Mouse (Mus musculus) gastrocnemius, adult 8-10 months (tissue): Measurements from ENCODE around the gene Pigk. TPM values are rescaled to one million over a fixed set of nuclear protein-coding genes. Genes with fewer than 3 reads are reported as not detected.
A peak's percentile ranks its signal among the peaks of the same experiment; 100 is the strongest.

ENCODE experiments used
- DNase-seq, 2 experiments: peaks; one replicate each; pipeline ENCODE4 v3.0.0; 2022; ENCODE audit warnings: low spot score in 2 of 2
- total RNA-seq, 4 experiments: library from RNA; stranded (reverse); gene quantifications; 2 replicates each; pipeline ENCODE4 v1.2.4; 2022

The Pigk gene
- total RNA-seq, 4 experiments from 2014 or later = 16.3 to 18.2 (median 17.7) TPM

DNA sequence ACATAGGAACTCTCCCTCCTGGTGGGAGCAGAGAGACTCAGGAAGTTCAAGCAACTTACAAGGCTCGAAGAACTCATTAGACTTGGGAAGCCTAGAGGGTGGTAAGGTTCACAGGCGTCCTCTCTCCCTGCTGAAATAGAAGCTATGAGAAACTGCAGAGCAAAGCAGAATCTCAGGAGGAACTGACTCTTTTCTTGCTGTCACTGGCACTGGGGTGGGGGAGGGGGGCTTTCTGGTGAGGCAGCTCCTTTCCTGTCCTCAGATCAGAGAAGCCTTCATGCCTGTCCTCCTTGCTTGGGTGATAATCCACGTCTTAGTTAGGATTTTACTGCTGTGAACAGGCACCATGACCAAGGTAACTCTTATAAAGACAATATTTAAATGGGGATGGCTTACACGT is 218.2 kb downstream of the Pigk start:
- DNase-seq = no peak

DNA sequence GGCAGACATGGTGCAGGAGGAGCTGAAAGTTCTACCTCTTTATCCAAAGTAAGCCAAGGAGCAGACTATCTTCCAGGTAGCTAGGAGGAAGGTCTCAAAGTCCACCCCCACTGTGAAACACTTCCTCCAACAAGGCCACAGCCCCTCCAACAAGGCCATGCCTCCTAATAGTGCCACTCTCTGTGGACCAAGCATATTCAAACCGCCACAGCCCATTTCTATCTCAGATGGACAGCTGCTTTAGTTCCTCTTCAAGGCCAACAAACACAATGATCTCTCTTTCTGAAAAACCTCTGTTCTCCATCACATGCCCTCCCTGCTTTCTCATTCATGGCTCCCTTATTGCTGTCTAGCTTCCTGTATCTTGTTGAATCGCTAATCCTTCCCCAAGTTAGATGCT is 218.6 kb downstream of the Pigk start:
- DNase-seq = no peak

DNA sequence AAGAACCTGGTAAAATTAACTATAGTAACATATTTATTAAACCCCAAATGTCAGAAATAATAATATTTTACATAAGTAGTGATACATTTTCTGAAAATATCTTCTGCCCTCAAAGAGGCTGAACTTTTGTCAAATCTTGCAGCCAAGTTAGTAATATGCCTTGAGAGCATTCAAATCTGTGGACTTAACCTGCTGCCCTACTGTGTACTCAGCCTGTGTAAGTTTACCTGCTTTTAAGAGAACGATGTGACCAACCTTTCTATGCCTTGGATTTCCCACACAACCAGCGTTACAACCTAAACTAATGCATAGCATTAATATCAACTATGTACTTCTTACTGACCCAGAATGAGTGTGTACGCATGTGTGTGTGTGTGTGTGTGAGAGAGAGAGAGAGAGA is 219.8 kb downstream of the Pigk start:
- no peak for DNase-seq

GRCm38 (mm10) chr3:152936313-152936712 is 222.4 kb downstream of the Pigk start:
- DNase-seq = no peak

DNA sequence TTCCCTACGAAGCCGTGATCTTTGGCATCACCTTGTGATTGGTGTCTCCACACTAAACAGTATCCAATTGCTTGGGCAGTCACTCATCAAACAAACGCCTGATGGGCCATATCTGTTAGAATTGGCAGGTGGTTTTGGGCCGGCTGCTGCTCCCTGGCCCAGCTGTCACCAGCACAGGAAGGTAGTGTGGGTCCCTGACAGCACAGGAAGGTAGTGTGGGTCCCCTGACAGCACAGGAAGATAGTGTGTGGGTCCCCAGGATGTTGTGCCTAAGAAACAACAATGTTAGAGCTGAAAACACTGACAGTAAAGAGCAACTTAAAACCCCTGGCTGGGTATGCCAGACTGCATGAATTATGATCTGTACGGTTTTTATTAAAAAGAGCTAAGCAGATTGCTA is 227.8 kb downstream of the Pigk start:
- no peak for DNase-seq

- DNase-seq = no peak
These were observed 229.1 kb downstream of the Pigk start for GRCm38 (mm10) chr3:152942985-152943384.

- DNase-seq = no peak
These were observed 230.9 kb downstream of the Pigk start for GRCm38 (mm10) chr3:152944766-152945165.

- no peak for DNase-seq
These were observed 233.2 kb downstream of the Pigk start for GRCm38 (mm10) chr3:152947031-152947640.

DNA sequence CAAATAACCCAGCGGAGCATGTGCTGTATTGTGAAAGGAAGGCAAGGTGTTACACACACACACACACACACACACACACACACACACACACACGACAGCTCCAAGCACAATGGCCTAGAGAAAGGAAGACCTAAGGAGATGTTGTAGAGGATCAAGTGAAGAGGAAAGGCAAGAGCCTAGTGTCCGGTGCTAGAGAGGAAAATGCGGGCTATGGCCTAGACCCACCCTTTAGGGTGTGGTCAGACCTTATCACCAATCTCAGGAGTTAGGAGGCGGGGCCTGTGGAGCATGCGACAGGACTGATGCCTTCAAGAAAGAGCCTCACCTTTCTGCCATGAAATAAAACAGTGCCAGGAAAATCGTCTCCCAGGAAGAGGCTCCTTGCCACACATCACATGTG is 234.7 kb downstream of the Pigk start:
- DNase-seq = no peak

DNA sequence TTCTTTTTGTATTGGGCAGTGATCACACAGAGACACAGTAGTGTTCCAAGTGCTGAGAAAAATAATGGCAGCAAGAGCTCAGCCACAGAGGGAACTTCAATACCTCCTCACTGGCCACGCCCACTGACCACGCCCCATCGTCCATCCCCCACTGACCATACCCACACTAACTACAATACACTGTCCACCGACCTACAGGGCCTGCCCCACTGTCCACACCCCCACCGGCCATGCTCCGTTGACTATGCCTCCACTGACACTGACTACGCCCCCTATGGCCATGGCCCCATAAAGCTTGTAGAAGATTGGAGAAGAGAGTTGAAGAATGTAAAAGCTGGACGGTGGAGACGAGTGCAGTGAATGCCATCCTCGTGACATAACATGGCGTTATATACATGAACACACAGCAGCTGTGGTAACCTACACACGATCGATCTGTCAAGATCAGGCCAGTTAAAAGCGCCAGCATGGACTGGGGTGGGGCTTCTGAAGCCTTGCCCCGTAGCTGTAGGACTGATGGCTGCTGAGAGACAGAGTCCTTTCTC is 235.4 kb downstream of the Pigk start:
- no peak for DNase-seq

DNA sequence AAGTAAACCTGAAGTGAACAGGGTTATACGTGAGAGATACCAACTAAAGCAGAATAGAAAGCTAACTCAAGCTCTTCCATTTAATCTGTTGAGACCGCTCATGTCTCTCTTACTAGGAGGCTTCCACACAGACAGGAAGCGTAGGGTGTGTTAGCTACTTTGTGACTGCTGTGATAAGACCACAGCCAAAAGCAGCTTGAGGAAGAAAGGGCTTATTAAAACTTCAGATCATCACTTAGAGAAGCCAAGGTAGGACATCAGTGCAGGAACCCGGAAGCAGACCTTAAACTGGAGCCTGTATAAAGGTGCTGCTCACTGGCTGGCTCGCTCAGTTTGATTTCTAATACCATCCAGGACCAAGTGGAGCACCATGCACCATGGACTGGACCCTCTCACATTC is 236.4 kb downstream of the Pigk start:
- no peak for DNase-seq

- no peak for DNase-seq
These were observed 237.0 kb downstream of the Pigk start for GRCm38 (mm10) chr3:152950914-152951313.

GRCm38 (mm10) chr3:152951634-152952545 is 238.0 kb downstream of the Pigk start:
- no peak for DNase-seq

DNA sequence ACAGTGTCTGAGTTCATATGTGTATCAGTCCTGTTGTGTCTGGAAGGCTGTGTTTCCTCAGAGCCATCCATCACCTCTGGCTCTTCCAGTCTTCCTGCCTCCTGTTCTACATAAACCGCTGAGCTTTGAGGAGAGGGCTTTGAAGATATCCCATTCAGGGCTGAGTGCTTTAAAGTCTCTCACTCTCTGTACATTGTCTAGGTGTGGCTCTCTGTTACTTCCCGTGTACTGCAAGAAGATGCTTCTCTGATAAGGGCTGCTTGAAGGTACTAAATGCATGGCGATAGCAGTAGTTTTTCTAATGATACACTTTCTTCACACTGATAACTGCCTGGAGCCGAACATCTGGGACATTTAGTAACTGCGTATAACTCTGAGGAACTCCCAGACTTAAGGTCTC is 242.1 kb downstream of the Pigk start:
- DNase-seq = no peak

DNA sequence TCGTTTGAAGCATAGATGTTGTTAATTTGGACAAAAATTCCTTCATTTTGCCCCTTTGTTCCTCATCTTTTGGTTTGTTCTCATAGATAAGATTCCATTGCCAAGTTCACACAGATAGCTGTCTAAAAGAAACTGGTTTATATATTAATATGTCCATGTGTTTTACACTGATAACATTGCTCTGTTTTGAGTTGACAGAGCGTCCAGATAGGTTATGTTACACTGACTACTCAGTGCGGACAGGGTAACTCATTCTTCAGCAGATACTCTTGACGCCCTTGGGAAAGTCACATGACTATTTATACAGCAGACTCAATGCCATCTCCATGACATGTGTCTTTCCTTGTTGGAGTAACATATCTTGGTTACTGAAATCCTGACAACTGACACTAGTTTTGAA is 242.9 kb downstream of the Pigk start:
- DNase-seq = no peak

- peak; percentile 17 to 18 for DNase-seq
These were observed 244.7 kb downstream of the Pigk start for GRCm38 (mm10) chr3:152958358-152959150.

DNA sequence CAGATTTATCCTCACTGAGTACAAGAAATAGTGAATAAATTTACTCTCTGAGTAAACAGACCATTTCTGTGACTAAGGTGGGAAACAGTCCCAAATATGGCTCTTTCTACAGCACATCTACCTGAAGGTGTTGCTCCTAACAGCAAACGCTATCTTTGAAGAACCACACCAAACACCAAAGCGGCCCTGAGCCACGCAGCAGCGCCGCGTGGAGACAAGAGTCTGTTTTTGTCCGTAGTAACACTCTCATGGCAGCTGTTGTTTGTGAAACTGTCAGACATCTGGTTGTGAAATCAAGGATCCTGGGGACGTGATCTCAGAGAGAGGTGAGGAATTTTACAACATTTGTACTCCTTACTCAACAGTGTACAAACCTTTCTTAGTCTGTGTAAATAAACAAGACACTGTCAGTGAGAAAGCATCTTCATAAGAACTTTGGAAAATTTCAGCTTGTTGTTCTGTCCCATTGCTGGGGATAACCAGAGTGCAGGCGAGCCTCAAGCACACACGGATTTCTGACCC is 248.0 kb downstream of the Pigk start:
- no peak for DNase-seq

- no peak for DNase-seq
These were observed 256.0 kb downstream of the Pigk start for GRCm38 (mm10) chr3:152969774-152970347.

- DNase-seq = no peak
These were observed 257.5 kb downstream of the Pigk start for GRCm38 (mm10) chr3:152971373-152971772.

DNA sequence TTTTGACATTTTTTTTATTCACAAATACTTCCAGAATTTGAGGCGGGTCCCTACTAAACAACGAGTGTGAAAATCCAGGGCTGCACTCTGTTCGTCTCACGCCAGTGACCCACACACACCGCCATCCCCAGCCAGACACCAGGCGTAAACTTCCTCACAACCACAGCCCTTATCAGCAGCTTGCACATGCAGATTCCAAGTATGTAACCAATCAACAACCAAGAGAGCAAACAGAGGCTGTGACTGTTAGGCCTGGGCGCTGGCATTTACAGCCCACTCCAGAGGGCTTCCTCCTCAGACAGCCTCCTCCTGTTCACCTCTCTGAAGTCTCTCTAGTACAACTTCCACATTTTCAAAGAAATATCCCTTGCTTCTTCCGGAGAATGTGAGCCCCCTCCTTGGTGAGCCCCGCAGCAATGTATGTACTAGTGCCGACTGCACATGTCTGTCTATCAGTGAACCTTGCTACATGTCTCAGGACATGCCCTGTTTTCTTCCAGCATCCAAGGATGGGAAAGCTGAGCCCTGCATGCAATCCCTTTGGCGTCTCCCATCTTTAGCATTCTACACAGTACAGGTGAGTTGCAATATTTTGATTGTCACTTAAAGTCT is 265.7 kb downstream of the Pigk start:
- no peak for DNase-seq

GRCm38 (mm10) chr3:152980431-152980830 is 266.5 kb downstream of the Pigk start:
- DNase-seq = peak in 1 of 2 experiments; percentile 5
